Mouse (Mus musculus): ENCODE data around the gene Siglech.
A peak's percentile ranks its signal among the peaks of the same experiment; 100 is the strongest.
"Not testable (repeated sequence)": the region's sequence is repeated elsewhere in the genome, so short reads cannot be mapped to it uniquely, and the experiment has no call there.

The Siglech gene

DNA sequence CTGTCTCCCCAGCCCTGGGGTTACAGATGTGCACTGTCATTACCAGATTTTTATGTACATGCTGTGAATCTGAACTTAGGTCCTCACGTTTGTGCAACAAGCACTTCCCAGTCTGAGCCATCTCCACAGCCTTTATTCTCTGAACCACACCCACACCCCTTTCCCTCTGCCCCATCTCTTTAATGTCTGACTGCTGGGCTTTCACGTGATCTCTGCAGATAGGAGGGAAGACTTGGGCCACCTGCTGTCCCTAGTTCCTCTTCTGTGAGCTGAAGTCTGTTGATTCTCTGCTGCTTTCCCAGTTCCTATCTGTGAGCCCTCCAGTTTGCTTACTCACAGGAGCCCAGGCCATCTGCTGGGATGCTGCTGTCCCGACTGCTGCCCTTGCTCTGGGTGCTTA lies at the start of gene Siglech:
Gene Siglech, plus strand, starts transcription at position 253 of the 400 bp plus-strand sequence.
- no peak for DNase-seq (ENCODE audit: low spot score)

DNA sequence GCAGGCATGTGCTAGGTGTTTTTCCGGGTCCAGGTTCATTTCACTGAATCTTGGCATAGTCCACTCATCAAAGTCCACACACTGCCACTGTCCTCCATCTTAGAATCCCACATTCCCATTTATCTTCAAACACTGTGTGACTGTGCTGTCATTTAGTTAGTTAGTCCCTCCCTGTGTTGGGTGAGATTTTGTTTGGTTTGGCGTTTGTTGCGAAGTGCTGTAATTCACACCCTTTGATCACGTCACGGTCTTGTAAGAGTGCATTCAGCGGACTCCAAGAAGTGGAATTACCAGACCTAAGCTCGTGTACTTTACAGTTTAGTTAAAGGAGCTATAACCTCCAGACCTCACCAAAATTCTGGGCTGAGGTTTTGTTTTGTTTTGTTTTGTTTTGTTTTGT lies 45.3 kb upstream of the Siglech start:
- DNase-seq (ENCODE audit: low spot score): no peak

DNA sequence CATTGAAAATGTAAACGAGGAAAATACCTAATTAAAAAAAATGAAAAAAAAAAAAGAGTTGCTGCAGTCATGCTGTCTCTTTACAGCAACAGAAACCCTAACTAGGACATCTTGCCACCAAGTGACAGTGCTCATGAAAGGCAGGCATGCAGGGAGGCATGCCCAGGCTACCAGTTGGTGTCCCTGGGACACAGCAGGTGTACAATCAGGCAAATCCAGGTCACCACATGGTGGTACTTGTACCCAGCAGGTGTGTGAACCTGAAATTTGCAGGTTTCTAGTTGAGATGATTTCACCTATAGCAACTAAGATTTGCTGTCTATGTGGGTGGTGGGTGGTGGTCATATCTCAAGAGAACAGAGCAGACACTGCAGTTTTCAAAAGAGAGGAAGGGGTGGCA lies 39.1 kb upstream of the Siglech start:
- no peak for DNase-seq (ENCODE audit: low spot score)

DNA sequence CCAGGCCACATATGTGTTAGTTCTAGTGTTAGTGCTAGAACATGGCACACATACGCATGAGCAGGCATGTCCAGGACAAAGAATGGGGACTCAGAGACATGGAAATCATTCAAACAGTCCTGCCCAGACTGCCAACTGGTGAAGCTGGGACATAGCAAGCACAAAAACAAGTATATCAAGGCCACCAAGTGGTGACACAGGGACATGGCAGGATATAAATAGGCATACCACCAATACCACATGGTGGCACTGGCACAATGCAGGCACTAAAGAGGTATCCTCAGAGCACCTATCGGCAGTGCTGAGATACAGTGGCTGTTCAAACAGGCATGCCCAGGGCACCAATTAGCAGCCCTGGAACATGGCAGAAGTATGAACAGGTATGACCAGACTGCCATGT lies 33.5 kb upstream of the Siglech start:
- DNase-seq (ENCODE audit: low spot score): no peak

DNA sequence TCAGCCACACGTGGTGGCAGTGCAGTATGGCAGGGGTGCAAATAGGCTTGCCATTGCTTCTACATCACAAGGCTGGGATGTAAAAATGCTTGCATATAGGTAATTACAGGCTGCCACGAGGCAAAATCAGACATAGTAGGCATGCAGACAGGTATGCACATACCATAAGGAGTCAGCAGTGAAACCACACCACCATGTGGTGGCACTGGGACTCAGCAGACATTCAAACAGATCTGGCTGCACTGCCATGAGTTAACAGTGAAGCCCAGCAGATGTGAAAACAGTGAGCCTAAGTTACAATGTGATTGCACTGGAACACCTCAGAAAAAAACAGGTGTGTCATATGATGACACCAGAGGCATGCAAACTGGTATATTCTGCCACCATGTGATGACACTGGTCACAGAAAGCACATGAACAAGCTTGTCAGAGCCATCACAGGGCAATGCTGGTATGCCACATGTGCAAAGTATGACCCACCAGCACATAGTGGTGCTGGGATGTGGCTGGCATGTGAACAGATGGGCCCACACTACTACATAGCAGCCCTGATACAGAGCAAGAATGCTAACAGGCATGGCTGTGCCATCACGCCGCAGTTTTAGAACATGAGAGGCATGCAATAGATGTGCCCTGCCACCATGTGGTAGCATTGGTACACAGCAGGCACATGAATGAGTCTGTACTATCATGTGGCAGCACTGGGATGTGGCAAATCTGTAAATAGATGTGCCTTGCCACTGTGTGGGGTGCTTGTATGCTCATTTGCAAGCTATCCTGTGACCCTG lies 30.7 kb upstream of the Siglech start:
- no peak for DNase-seq (ENCODE audit: low spot score)

DNA sequence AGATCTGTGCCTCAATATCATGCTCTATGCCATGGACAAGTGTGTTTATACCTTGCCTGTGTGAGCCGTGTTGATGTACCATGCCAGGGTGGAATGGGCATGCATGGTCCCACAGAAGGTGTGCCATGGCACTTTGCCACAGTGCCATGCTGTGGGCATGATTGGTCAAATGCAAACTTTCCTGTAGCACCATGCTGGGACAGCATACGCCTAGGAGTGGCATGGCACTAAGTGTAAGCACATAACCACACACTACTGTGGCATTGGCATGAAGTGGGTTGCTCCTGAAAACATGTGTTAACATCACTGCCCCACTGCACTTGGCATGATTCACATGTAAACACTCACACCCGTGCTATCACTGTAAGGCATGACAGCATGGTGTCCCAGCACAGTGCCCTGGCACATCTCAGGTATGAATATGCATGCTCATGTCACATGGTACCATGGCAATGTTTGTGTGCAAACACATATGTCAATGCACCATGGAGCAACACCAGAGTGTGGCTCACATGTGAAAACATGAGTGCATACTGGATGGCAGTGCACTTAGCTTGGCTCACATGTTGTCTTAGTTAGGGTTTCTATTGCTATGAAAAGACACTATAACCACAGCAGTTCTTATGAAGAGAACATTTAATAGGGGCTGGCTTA lies 24.2 kb upstream of the Siglech start:
- DNase-seq (ENCODE audit: low spot score): no peak

DNA sequence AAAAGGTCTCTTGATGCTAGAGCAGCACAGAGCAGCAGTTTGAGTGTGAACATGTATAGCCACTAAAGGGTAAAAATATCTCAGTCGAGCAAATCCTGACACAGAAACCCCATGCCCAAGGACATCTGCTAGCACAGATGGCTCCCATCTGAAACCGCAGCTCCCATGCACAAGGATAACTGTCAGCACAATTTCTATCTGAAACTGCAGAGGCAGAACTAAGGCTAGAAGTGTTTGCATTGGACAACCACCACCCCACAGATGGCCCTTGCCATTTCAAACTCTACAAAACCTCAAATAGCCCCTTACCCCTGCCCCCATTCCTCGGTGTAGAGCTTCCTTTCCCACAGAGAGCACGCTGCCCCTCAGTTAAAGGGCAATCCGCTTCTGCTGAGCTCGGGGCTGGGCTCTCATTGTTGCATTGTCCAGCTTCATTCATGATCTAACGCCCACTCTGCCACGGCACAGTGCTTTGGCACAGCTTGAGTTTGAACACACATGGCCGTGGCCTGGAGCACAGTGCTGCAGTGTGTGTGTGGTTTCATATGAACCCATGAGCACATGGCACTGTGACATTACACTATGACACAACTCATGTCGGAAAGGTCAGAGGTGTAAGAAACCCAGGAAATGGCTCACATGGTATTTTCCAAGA lies 23.3 kb upstream of the Siglech start:
- no peak for DNase-seq (ENCODE audit: low spot score)

DNA sequence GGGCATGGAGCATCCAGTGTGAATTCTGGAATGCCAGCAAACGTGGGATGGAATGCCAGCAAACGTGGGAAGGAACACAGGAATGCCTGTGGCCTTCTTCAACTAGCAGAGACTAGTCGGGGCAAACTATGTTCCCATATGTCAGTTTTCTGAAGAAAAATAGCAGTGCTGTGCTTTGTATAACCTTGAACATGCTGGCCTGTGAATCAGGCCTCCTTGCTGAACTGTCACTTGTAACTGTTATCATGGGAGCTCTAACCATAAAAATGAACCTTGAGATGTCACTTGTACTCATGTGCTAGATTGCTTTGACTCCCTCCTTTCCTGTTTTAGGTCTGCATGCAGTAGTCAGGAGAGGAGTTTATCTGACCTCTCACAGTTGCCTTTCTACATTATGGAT lies 17.1 kb upstream of the Siglech start:
- no peak for DNase-seq (ENCODE audit: low spot score)

DNA sequence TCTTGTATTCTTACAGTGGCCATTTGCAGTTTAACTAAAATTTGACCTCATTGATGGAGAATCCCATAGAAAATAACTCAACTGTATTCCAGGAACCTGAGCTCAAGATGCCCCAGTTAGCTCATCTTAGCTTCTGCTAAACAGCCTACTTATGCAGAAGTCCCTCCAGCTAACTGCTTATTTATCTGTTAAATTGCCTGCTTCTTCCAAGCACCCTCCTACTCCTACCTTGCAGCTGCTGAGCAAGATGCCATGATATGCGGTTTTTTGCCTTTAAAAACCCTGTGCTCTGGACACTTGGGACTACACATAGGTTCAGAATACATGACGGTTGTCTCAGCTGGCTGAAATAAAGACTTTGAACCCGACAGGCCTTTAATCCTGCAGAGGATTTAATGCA lies 8.6 kb upstream of the Siglech start:
- DNase-seq (ENCODE audit: low spot score): no peak

DNA sequence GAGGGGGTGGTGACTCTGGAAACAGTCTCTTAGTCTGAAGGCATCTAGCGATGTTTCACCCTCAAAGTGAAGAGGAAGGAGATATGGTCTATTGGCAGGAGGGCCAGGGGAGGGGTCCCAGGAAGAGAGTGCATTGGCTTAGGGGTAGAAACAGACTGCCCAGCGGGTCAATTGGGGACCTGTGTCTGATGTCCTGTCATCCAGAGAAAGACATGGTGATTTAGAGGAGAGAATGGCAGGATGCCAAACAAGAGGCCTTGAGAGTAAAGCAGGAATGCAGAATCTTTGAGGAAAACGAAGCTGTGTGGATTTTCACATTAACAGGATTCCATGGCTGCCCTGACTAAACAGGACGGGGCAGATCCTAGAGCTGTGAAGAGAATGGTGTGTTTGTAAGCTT lies 12.0 kb downstream of the Siglech start:
- DNase-seq (ENCODE audit: low spot score): no peak

DNA sequence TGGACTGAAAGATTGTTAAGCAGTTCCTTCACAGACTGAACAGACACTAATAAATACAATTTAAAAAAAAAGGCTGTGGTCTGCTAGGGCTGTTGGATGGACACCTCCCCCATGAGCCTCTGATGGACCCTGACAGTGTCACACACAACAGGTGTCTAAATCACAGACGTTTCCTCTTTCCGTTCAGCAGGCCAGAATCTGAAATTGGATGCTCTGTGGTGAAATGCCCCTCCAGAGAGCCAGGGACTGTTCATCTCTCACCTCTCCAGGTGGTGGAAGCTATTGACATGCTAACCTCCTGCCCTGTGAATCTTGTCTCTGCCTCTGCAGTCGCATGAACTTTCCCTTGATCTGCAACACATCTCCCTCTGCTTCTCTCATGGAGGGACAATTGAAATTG lies 14.5 kb downstream of the Siglech start:
- DNase-seq (ENCODE audit: low spot score): no peak

DNA sequence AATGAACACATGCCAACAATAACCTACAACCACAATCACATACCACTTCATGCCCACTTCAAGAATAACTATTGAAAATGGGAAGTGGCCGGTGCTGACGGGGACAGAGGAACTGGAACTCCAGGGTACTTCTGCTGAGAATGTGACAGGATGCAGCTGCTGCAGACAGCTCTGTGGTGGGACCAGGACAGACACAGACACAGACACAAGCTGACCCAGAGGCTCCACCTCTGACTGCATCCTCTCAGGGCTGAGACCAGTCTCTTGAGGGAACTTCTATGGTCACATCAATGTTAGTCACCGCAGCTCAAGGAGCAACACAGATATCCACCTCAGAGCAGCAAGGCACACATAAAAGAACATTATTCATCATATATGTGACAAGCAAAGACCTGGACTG lies 16.6 kb downstream of the Siglech start:
- peak; percentile 6 for DNase-seq (ENCODE audit: low spot score)

DNA sequence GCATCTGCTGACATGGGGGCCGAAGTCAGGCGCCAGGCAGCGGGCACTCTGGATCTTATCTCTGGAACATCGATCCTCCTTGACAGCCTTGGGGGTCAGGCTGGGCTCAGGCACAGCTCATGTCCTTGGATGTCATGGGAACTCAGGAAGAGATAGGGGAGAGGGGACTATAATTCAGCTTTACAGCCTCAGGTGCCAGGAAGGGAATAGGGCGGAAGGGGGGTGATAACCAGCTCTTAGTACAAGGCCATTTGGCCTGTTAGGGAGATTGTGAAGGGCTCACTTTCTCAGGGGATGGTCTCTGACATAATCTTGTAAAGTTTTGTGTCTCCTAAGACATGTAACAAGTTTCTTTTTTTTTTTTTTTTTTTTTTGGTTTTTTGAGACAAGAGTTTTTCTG lies 22.6 kb downstream of the Siglech start:
- DNase-seq (ENCODE audit: low spot score): not testable (repeated sequence)

DNA sequence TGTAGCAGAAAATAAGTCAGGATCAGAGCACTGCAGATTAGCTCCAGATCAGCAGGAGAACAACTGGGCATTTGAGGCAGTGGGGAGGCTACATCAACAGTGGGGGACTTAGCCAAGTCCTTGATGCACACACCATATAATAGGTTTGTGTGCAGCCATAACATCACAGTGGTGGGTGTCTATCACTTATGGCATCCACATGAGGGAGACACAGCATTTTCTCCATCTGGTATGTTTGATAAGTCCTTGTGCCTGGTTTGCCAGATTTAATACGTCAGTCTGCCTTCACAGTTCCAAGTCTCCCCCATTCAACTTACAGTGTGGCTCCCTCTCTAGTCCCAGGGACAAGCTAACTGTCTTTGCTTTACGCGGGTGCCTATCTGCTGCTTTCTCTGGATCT lies 24.3 kb downstream of the Siglech start:
- no peak for DNase-seq (ENCODE audit: low spot score)

DNA sequence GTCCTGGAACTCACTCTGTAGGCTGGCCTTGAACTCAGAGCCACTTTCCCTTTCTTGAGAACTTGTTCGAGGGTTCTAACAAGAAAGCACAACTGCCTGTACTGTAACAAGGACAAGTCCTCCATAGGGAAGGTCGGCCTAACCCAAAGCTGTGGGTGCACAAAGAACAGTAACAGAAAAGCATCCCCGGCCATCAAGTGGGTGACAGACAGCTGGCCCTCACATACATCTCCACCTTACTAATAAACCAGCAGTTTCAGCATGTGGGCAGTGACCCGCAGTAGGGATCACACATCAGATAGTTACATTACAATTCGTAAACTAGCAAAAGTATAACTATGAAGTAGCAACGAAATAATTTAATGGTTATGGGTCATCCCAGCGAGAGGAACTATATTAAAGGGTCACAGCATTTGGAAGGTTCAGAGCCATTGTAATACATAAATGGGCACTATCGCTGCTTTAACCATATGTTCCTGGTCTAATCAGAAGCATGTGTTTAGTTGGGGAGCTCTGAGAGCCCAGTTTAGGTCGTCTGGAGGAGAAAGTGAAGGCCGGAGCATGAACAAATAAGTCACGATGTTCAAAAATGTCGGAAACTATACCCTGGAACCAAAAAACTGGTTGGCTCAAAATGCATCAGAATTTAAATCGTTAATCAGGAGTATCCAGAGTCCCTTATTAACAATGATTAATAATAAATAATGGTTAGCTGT lies 25.4 kb downstream of the Siglech start:
- no peak for DNase-seq (ENCODE audit: low spot score)

DNA sequence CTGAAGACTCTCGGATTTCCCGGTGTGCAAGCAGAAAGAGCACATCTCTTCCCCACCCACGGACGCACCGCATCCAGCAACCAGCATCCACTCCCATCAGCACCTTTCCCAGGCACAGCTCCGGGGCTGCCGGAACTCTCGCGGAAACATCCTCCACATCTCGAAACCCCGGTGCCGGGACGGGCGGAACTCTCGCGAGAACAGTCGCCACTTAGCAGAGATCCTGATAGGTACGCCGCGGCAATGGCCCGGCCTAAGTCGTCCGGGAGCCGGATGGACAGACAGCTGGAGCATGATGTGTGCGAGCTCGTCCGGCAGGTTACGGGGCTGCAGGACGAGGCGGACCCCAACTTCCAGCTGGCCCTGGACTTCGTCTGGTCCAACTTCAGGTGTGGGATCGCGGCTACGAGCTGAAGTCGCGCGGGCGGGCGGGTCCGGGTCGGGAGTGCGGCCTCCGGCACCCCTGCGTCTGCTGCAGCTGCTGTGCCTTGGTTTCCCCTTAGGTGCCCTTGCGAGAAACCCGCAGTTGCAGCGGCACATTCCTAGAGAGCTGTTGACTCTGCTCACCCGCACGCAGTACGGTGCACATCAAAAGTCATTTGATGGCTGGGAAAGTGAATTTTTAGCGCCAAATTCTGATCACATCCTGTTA lies 26.1 kb downstream of the Siglech start, which contains the start of gene Tubgcp5:
Gene Tubgcp5, plus strand, starts transcription at position 203 of the 652 bp plus-strand sequence.
- DNase-seq (ENCODE audit: low spot score): peak; percentile 99

DNA sequence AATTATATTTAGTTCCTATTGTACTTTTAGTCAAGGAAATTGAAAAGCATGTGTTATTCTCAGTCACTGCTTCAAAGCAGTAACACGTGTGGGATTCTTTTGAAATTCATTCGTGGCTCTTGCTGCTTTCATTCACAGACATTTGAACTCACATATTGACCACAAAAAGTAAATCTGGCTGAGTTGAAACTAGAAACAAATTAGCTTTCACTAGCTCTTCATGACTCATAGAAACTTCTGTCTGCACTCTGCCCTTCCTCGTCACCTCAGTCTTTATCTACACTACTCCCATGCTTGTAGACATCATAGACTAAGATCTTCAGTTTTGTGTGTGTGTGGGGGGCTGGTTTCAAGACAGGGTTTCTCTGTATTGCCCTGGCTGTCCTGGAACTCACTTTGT lies 32.0 kb downstream of the Siglech start:
- no peak for DNase-seq (ENCODE audit: low spot score)

DNA sequence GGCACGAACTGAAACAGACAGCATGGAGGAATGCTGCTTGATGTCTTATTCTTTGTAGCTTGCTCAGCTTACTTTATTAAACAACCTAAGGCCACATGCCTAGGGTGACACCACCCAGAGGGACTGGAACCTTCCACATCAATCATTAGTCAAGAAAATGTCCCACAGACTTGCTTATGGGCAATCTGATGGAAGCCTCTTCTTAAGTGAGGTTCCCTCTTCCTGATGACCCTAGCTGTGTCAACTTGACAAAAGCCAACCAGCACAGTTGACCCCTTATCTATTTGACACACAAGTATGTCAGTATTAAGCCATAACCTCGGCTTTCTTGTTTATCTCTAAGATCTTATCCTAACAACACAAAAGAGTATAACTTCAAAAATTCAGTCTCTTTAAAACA lies 42.0 kb downstream of the Siglech start:
- no peak for DNase-seq (ENCODE audit: low spot score)

DNA sequence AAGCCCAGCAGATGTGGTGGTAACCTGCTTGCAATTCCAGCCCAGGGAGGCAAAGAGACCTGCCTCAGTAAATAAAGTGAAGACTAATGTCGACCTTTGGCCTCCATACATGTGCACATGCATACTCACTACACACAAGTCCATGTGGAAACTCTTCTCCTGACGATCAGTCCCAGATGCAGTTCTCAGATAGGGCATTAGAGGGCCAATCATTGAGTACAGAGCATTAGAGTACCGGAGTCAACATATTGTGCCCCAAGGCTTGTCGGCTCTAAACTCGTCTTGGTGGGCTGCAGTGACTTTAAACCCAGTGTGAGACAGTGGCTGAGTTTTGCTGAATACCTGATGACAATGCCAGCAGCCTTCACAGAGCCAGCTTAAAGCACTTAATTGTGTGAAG lies 56.5 kb downstream of the Siglech start:
- no peak for DNase-seq (ENCODE audit: low spot score)

DNA sequence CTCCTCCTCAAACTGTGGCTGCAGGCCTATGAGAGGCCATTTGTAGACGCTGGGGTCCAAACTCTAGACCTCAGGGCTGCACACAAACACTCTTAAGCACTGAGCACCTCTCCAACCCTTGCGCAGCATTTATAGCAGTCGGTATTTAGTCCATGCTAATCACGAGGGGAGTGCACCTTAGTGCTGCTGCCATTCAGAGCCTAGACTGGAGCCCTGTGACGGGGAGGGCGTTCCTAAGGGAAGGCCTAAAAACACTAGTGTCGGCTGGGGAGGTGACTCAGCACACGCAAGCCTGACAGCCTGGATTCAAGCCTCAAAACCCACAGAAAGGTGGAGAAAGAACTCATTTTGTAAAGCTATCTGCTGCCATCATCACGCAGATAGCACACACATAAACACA lies 59.6 kb downstream of the Siglech start:
- no peak for DNase-seq (ENCODE audit: low spot score)

Measured in urinary bladder, postnatal 14 days (tissue).